Mouse (Mus musculus): Measurements from ENCODE around the gene Pianp.

DNA sequence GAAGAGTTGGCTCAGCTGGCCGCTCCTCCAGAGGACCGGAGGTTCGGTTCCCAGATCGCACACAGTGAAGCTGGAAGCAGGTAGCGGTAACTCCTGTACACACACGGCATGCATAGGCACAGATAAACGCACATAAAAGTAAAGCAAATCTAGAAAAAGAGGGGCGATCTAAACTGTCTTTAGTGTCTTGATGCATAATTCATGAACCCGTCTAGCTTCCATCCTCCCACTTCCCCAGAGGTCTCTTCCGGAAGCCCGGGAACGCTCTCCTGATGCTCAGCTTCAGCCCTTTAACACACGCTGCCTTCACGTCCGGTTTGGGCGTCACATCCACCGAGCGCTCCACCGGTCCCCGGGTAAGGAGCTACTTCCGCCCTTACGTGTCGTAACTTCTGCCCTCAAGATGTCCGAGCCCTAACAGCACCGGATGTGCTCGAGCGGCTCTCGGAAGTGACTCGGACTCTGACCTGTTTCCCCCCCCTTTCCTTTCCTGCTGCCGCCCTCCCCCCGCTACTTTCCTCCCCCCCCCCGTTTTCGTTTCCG lies 12.2 kb downstream of the Pianp start:
- TF ChIP-seq POLR2A (IDR thresholded peaks at IDR 0.05; ENCODE audit: extremely low read depth, insufficient read depth, low read length) (peak; percentile 95), CTCF (IDR thresholded peaks at IDR 0.05; ENCODE audit: extremely low read depth, insufficient read depth, low read length) (no peak)
